Mouse (Mus musculus) thymus, adult 2 months (tissue): Measurements from ENCODE around the gene Senp5. TPM values are rescaled to one million over a fixed set of nuclear protein-coding genes. Genes with fewer than 3 reads are reported as not detected.
A peak's percentile ranks its signal among the peaks of the same experiment; 100 is the strongest.

Experiments used
- DNase-seq: peaks from one replicate; pipeline ENCODE4 v3.0.0; 2021
- H3K27ac ChIP-seq: fragments of 200-500 bp; 2 replicates; pipeline ENCODE4 v1.5.1; 2012; ENCODE audit warnings: low read length, control low read depth; ENCODE audit not compliant: control insufficient read depth, insufficient read depth
- H3K27me3 ChIP-seq: fragments of 200-500 bp; 2 replicates; pipeline ENCODE4 v1.6.1; 2012; ENCODE audit warnings: mild to moderate bottlenecking, low read length, moderate library complexity, mixed read lengths; ENCODE audit not compliant: control insufficient read depth, insufficient read depth
- H3K36me3 ChIP-seq: fragments of 200-500 bp; 2 replicates; pipeline ENCODE4 v1.6.1; 2012; ENCODE audit warnings: mild to moderate bottlenecking, low read length, moderate library complexity; ENCODE audit not compliant: control insufficient read depth, insufficient read depth
- H3K4me1 ChIP-seq: fragments of 200-500 bp; replicated peaks from 2 replicates; pipeline ENCODE4 v1.6.1; 2012; ENCODE audit warnings: low read length; ENCODE audit not compliant: control insufficient read depth, insufficient read depth
- H3K4me3 ChIP-seq: fragments of 200-500 bp; 2 replicates; pipeline ENCODE4 v1.5.1; 2012; ENCODE audit warnings: mild to moderate bottlenecking, low read length, control low read depth, moderate library complexity; ENCODE audit not compliant: control insufficient read depth, insufficient read depth
- CTCF ChIP-seq: fragments of 200-500 bp; IDR thresholded peaks from 2 replicates; pipeline ENCODE4 v1.5.1; 2012; ENCODE audit warnings: mild to moderate bottlenecking, control low read depth, low read length, moderate library complexity, borderline replicate concordance; ENCODE audit not compliant: control insufficient read depth, poor library complexity, insufficient read depth; ENCODE audit errors: extremely low read depth
- POLR2A ChIP-seq: fragments of 200-500 bp; IDR thresholded peaks from 2 replicates; pipeline ENCODE4 v1.6.1; 2012; ENCODE audit warnings: mild to moderate bottlenecking, low read length, control low read depth, moderate library complexity; ENCODE audit not compliant: control insufficient read depth, poor library complexity, insufficient read depth; ENCODE audit errors: extremely low read depth
- WGBS: fragments of 180-500 bp; shearing (Covaris S2); methylation state at CpG from one replicate; pipeline ENCODE4 v1.1.7; 2018; 5-methylcytosine and 5-hydroxymethylcytosine counted together
- polyA plus RNA-seq: library from polyadenylated mRNA; depleted of rRNA; stranded (reverse); fragments of >200 nt; gene quantifications from 2 replicates; pipeline ENCODE4 v1.2.3, GENCODE M21; 2012; rRNA removed

Gene Senp5
- 7.6 and 7.9 TPM in 2 replicates for polyA plus RNA-seq

DNA sequence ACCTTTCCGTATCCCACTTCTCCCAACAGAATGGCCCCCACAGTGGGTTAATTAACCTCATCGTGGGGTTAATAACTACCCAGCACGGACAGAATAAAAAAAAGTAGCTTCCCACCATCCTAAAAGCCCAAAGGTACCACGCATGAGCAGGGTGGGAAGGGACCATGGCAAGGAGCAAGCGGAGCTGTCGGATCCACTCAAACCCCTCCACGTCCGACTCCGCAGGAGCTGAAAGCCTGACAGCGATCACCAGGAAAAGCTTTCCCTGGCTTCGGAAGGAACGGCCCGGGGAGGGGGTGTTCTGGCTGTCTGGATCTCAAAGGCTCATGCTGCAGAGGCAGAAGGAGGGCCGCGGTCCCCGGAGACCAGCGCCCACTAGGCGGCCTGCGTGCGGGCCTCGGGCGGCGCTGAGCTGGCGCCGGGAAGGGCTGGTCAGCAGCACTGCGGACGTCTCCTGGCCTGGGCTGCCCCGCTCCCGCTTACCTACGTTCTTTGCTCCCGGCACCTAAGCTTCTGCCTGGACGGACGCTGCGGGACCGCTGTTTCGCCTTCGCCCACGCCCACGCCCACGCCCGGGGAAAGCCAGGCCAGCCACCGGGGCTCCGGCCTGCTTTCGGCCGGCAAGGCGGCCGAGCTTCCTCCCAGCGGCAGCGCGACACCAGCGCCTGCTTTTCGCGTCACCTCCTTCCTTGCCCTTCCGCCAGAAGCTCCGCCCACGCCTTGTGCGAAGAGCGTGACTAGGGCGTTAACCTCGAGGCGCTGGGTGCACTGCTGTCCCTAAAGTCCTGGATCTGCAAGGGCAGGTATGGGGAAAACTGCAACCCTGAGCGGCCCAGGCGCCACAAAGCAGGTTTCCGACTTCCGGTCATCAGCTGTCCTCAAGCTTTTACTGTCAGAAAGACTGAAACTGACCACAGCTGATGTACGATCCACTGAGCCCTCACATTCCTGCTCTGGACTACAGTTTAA is at the start of gene Senp5:
Gene Senp5 (minus strand): TSS at position 779 of the 969 bp plus-strand sequence.
- under 1% methylated on average over 66 of the region's 66 CpGs for WGBS
- Histone ChIP-seq H3K4me1 (peaks cover 10% of the 10 kb centered on the region), H3K27ac (no peak within 1 kb of the TSS), H3K36me3 (no peaks in the 10 kb centered on the region), H3K4me3 (peak within 1 kb of the TSS; percentile 96), H3K27me3 (no peaks in the 10 kb centered on the region)
- TF ChIP-seq POLR2A (peak; percentile 77), CTCF (no peak)
- DNase-seq: peak; percentile 90

DNA sequence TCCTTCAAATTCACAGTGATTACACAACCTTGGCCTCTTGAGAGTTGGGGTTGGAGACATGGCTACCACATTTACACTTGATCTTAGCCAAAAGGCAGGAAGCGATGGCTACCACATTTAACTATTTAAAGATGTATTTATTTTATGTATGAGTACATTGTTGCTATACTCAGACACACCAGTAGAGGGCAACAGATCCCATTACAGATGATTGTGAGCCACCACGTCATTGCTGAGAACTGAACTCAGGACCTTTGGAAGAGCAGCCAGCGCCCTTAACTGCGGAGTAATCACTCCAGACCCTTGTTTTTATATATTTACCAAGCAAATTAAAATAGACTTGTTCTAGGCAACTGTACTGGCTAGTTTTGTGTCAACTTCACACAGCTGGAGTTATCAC is 39.3 kb upstream of the Senp5 start:
- Histone ChIP-seq H3K27me3 (no peaks in the 10 kb centered on the region), H3K36me3 (peaks cover 64% of the 10 kb centered on the region), H3K4me3 (no peak overlapping the region), H3K27ac (no peak overlapping the region), H3K4me1 (no peaks in the 10 kb centered on the region)
- DNase-seq: no peak
- 92% methylated on average over 4 of the region's 4 CpGs for WGBS
- TF ChIP-seq CTCF (no peak), POLR2A (no peak)

DNA sequence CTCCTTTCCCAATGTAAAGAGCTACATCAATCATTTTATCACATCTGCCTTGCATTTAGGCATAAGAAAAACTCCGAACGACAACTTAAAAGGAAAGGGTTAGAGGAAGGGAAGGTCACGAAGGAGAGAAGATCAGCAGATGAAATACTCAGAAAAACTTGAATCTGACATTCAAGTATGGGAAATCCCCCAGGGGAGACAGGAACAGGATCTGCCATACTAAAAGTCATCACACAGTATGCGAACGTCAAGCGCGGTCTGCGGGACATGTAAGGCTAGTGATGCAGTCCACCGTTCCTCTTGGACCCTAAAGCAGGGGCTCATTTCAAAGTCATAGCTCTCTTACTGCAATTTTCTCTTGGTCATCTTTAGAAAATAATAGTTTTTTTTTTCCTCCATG is 16.6 kb upstream of the Senp5 start:
- Histone ChIP-seq H3K27me3 (no peaks in the 10 kb centered on the region), H3K4me3 (no peak overlapping the region), H3K4me1 (no peaks in the 10 kb centered on the region), H3K36me3 (peaks cover 63% of the 10 kb centered on the region), H3K27ac (no peak overlapping the region)
- 93% methylated on average over 9 of the region's 9 CpGs for WGBS
- DNase-seq: no peak
- TF ChIP-seq CTCF: no peak
- no peak for TF ChIP-seq POLR2A

DNA sequence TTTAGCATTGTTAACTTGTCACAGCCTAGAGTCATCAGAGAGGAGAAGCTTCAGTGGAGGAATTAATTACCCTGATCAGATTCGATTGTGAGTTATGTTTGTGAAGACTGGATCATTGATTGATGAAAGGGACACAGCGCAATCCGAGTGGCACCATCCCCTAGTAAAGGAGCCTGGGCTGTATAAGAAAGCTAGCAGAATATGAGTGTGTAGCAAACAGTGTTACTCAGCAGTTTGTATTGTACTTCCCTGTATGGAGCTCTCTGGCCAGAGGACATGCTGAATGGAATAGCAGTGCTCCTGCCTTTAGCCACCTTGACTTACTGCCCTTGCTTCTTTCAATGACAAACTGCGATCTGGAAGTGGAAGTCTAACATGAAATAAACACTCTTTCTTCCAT is 7.2 kb upstream of the Senp5 start:
- WGBS: 87% methylated on average over 4 of the region's 4 CpGs
- no peak for DNase-seq
- Histone ChIP-seq H3K36me3 (no peaks in the 10 kb centered on the region; the same call in 1 of the 2 replicates), H3K4me3 (no peak overlapping the region), H3K27ac (no peak overlapping the region), H3K27me3 (no peaks in the 10 kb centered on the region), H3K4me1 (no peaks in the 10 kb centered on the region)
- no peak for TF ChIP-seq CTCF

DNA sequence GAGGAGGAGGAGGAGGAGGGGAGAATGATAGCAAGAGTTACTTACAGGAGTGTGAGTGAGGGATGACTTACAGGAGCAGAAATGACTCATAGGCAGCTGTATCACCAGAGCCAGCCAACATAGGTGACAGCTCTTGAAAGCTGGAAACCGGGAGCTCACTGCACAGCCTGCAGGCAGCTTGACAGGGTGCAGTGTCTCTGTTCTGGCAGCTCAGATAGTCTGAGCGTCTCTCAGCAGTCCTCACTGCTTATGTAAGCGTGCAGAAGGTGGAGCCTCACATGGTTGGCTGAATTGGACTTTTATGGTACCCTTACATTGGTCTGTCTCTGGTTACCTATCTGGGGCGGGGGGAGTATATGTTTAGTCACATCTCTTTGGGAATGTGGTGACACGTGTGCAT is 6.8 kb upstream of the Senp5 start:
- DNase-seq: no peak
- WGBS: 51% methylated on average over 5 of the region's 5 CpGs
- no peaks in the 10 kb centered on the region for H3K27me3 ChIP-seq
- no peaks in the 10 kb centered on the region for H3K4me1 ChIP-seq
- no peaks in the 10 kb centered on the region for H3K36me3 ChIP-seq
- no peak overlapping the region for H3K4me3 ChIP-seq
- TF ChIP-seq CTCF (no peak), POLR2A (no peak)
- H3K27ac ChIP-seq: no peak overlapping the region

DNA sequence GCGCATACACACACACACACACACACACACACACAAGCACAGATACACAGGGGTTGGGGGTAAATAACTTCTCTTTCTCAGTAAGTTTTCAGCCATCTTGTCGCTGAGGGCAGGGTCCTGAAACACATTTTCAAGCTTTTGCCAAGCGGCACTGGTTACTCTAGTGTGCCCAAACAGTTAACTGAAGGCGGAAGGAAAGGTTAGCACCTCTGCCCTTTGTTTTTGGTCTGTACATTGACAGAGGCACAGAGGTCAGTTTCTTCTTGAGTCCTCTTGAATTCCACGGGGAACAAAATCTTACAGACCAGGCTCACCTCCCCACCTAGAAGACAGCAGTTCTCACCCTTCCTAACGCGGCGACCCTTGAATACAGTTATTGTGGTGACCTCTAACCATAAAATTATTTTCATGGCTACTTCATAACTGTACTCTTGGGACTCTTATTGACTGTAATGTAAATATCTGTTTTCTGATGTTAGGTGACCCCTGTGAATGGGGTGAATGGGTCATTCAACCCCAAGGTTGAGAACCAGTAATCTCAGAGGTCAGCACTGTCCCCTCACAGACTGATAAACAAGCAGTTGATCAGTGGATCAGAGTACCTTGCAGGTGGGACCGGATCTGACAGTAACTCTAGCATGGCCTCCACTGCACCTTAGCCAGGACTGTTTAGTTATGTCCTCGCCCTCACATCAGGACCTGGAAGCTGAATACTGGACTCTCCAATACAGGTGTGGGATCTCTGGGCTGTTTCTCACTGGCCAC is 5.6 kb upstream of the Senp5 start:
- no peak overlapping the region for H3K4me3 ChIP-seq
- H3K27me3 ChIP-seq: no peaks in the 10 kb centered on the region
- H3K4me1 ChIP-seq: no peaks in the 10 kb centered on the region
- H3K27ac ChIP-seq: no peak overlapping the region
- no peaks in the 10 kb centered on the region for H3K36me3 ChIP-seq
- no peak for TF ChIP-seq CTCF
- TF ChIP-seq POLR2A: no peak
- DNase-seq: no peak
- 86% methylated on average over 10 of the region's 10 CpGs for WGBS
